8 mouse cellular contexts compared by ENCODE assay signal in genomic region chr11:98771844-98772525, GRCm38 (mm10). TPM values are rescaled to one million over a fixed set of nuclear protein-coding genes. Genes with fewer than 3 reads are reported as not detected.
DNase-seq lines count a peak whose midpoint lies in the region; ATAC-seq and TF ChIP-seq lines count a peak whose summit lies in the region.

No protein-coding gene starts in this region.

- H3K9me3 ChIP-seq in forebrain, embryonic 11.5 days (ENCODE audit: control insufficient read depth, low read length) = no peaks in the 10 kb centered on the region
- no peaks in the 10 kb centered on the region for H3K9me3 ChIP-seq in forebrain, embryonic 13.5 days (replicated peaks)
- no peaks in the 10 kb centered on the region for H3K9me3 ChIP-seq in midbrain, postnatal 0 days (ENCODE audit: low read length)
- H3K9me3 ChIP-seq in midbrain, embryonic 13.5 days = no peaks in the 10 kb centered on the region
- no peaks in the 10 kb centered on the region for H3K9me3 ChIP-seq in heart, embryonic 16.5 days (replicated peaks; ENCODE audit: control insufficient read depth, low read length)
- no peaks in the 10 kb centered on the region for H3K9me3 ChIP-seq in midbrain, embryonic 11.5 days (ENCODE audit: control insufficient read depth, low read length)

- H3K27ac ChIP-seq in forebrain, embryonic 11.5 days (ENCODE audit: low read depth, low read length) = no peak overlapping the region
- no peak overlapping the region for H3K27ac ChIP-seq in forebrain, embryonic 13.5 days
- H3K27ac ChIP-seq in midbrain, postnatal 0 days (ENCODE audit: low read depth, low read length) = no peak overlapping the region
- H3K27ac ChIP-seq in midbrain, embryonic 13.5 days = no peak overlapping the region
- H3K27ac ChIP-seq in heart, embryonic 16.5 days (ENCODE audit: low read length) = peak overlapping the region; percentile 94
- H3K27ac ChIP-seq in midbrain, embryonic 11.5 days (ENCODE audit: low read depth, low read length) = no peak overlapping the region

- TF ChIP-seq CTCF in midbrain, postnatal 0 days (IDR thresholded peaks at IDR 0.05) = no peak

- no peaks in the 10 kb centered on the region for H3K36me3 ChIP-seq in forebrain, embryonic 11.5 days (ENCODE audit: control insufficient read depth, insufficient read depth, low read length)
- H3K36me3 ChIP-seq in forebrain, embryonic 13.5 days (ENCODE audit: poor library complexity, severe bottlenecking) = peaks cover 37% of the 10 kb centered on the region
- H3K36me3 ChIP-seq in midbrain, postnatal 0 days (ENCODE audit: insufficient read depth, low read length) = peaks cover 38% of the 10 kb centered on the region
- H3K36me3 ChIP-seq in midbrain, embryonic 13.5 days = peaks cover 38% of the 10 kb centered on the region
- H3K36me3 ChIP-seq in heart, embryonic 16.5 days (ENCODE audit: control insufficient read depth, insufficient read depth) = peaks cover 18% of the 10 kb centered on the region
- H3K36me3 ChIP-seq in midbrain, embryonic 11.5 days (ENCODE audit: control insufficient read depth, insufficient read depth, low read length) = no peaks in the 10 kb centered on the region

- H3K4me3 ChIP-seq in forebrain, embryonic 11.5 days (ENCODE audit: low read depth, low read length) = no peak overlapping the region
- no peak overlapping the region for H3K4me3 ChIP-seq in forebrain, embryonic 13.5 days
- H3K4me3 ChIP-seq in midbrain, postnatal 0 days (ENCODE audit: low read depth, low read length) = no peak overlapping the region
- no peak overlapping the region for H3K4me3 ChIP-seq in midbrain, embryonic 13.5 days (replicated peaks)
- peak overlapping the region; percentile 2 for H3K4me3 ChIP-seq in heart, embryonic 16.5 days (ENCODE audit: low read length)
- H3K4me3 ChIP-seq in midbrain, embryonic 11.5 days (ENCODE audit: low read depth, low read length) = no peak overlapping the region

- no peak overlapping the region for H3K4me2 ChIP-seq in forebrain, embryonic 11.5 days (ENCODE audit: low read depth, low read length, severe bottlenecking)
- no peak overlapping the region for H3K4me2 ChIP-seq in forebrain, embryonic 13.5 days
- H3K4me2 ChIP-seq in midbrain, postnatal 0 days (ENCODE audit: low read depth, low read length, poor library complexity, severe bottlenecking) = peak overlapping the region; percentile 96; the same call in 1 of the 2 replicates
- no peak overlapping the region for H3K4me2 ChIP-seq in midbrain, embryonic 13.5 days (replicated peaks)
- H3K4me2 ChIP-seq in heart, embryonic 16.5 days (ENCODE audit: low read depth, low read length) = peak overlapping the region; percentile 57
- no peak overlapping the region for H3K4me2 ChIP-seq in midbrain, embryonic 11.5 days

- DNase-seq in forebrain, embryonic 11.5 days (ENCODE audit: low spot score) = peak; percentile 39
- no peak for DNase-seq in midbrain, postnatal 0 days (ENCODE audit: low spot score)
- peak; percentile 52 for DNase-seq in skeletal muscle tissue, adult 2 months (ENCODE audit: low read depth, low spot score)
- no peak for DNase-seq in midbrain, embryonic 11.5 days (ENCODE audit: low spot score, missing footprints)
- DNase-seq in embryo, embryonic 10.5 days (ENCODE audit: low spot score) = no peak

- H3K4me1 ChIP-seq in forebrain, embryonic 11.5 days (replicated peaks; ENCODE audit: control insufficient read depth, insufficient read depth, low read length) = peaks cover 41% of the 10 kb centered on the region
- peaks cover 75% of the 10 kb centered on the region for H3K4me1 ChIP-seq in forebrain, embryonic 13.5 days
- peaks cover 23% of the 10 kb centered on the region; the same call in 1 of the 2 replicates for H3K4me1 ChIP-seq in midbrain, postnatal 0 days (ENCODE audit: insufficient read depth, low read length)
- H3K4me1 ChIP-seq in midbrain, embryonic 13.5 days (replicated peaks) = peaks cover 66% of the 10 kb centered on the region
- peaks cover 89% of the 10 kb centered on the region for H3K4me1 ChIP-seq in heart, embryonic 16.5 days (ENCODE audit: control insufficient read depth, insufficient read depth, low read length)
- H3K4me1 ChIP-seq in midbrain, embryonic 11.5 days (ENCODE audit: control insufficient read depth, insufficient read depth, low read length) = peaks cover 51% of the 10 kb centered on the region

- no peak overlapping the region for H3K9ac ChIP-seq in forebrain, embryonic 11.5 days (ENCODE audit: low read length)
- no peak overlapping the region for H3K9ac ChIP-seq in forebrain, embryonic 13.5 days
- no peak overlapping the region for H3K9ac ChIP-seq in midbrain, postnatal 0 days (replicated peaks; ENCODE audit: low read length, poor library complexity, severe bottlenecking)
- no peak overlapping the region for H3K9ac ChIP-seq in midbrain, embryonic 13.5 days (replicated peaks)
- peak overlapping the region; percentile 11 for H3K9ac ChIP-seq in heart, embryonic 16.5 days (ENCODE audit: low read length)
- no peak overlapping the region for H3K9ac ChIP-seq in midbrain, embryonic 11.5 days (ENCODE audit: low read length)

- WGBS in forebrain, embryonic 11.5 days = 97% methylated on average over 11 of the region's 11 CpGs
- 92% methylated on average over 11 of the region's 11 CpGs for WGBS in forebrain, embryonic 13.5 days
- 93% methylated on average over 11 of the region's 11 CpGs for WGBS in midbrain, postnatal 0 days
- 98% methylated on average over 11 of the region's 11 CpGs for WGBS in midbrain, embryonic 13.5 days
- WGBS in heart, embryonic 16.5 days = 50% methylated on average over 11 of the region's 11 CpGs
- WGBS in midbrain, embryonic 11.5 days = 96% methylated on average over 11 of the region's 11 CpGs

- ATAC-seq in forebrain, embryonic 11.5 days (replicated peaks; ENCODE audit: low FRiP score) = no peak
- ATAC-seq in forebrain, embryonic 13.5 days = no peak
- ATAC-seq in midbrain, postnatal 0 days (ENCODE audit: low FRiP score) = no peak
- ATAC-seq in midbrain, embryonic 13.5 days = no peak
- ATAC-seq in heart, embryonic 16.5 days (replicated peaks; ENCODE audit: extremely low read depth, insufficient read depth, low FRiP score) = no peak
- ATAC-seq in midbrain, embryonic 11.5 days (ENCODE audit: low FRiP score) = no peak

- H3K27me3 ChIP-seq in forebrain, embryonic 11.5 days (ENCODE audit: control insufficient read depth, insufficient read depth, low read length) = no peaks in the 10 kb centered on the region
- H3K27me3 ChIP-seq in forebrain, embryonic 13.5 days = no peaks in the 10 kb centered on the region
- no peaks in the 10 kb centered on the region for H3K27me3 ChIP-seq in midbrain, postnatal 0 days (ENCODE audit: insufficient read depth, low read length)
- no peaks in the 10 kb centered on the region for H3K27me3 ChIP-seq in midbrain, embryonic 13.5 days
- no peaks in the 10 kb centered on the region for H3K27me3 ChIP-seq in heart, embryonic 16.5 days (ENCODE audit: control insufficient read depth, insufficient read depth, low read length)
- H3K27me3 ChIP-seq in midbrain, embryonic 11.5 days (ENCODE audit: control insufficient read depth, insufficient read depth, low read length) = peaks cover 3% of the 10 kb centered on the region; the same call in 1 of the 2 replicates

RNA-seq across cellular contexts. Expression of gene Nr1d1, which starts 3.1 kb away (rescaled TPM):
- 1.0 and 1.6 TPM in 2 replicates for polyA plus RNA-seq in forebrain, embryonic 11.5 days (2014; fragmentation: Nextera tagmentation; extraction: Ambion mirVana)
- polyA plus RNA-seq in forebrain, embryonic 13.5 days (2015; fragmentation: Nextera tagmentation; extraction: Ambion mirVana) = 2.1 and 2.3 TPM in 2 replicates
- total RNA-seq in midbrain, postnatal 0 days (2014; rRNA removed) = 7.1 and 11.0 TPM in 2 replicates
- 12.3 and 14.3 TPM in 2 replicates for polyA plus RNA-seq in midbrain, postnatal 0 days (2015; fragmentation: Nextera tagmentation; extraction: Ambion mirVana)
- polyA plus RNA-seq in midbrain, embryonic 13.5 days (2015; fragmentation: Nextera tagmentation; extraction: Ambion mirVana) = 1.2 and 1.9 TPM in 2 replicates
- 7.0 and 8.2 TPM in 2 replicates for polyA plus RNA-seq in heart, embryonic 16.5 days (2015; fragmentation: Nextera tagmentation; extraction: Ambion mirVana)
- polyA plus RNA-seq in midbrain, embryonic 11.5 days (2014; fragmentation: Nextera tagmentation; extraction: Ambion mirVana) = 0.93 and 1.2 TPM in 2 replicates

RNA-seq across cellular contexts. Expression of gene Msl1, which starts 23.3 kb away (rescaled TPM):
- 24.0 and 28.4 TPM in 2 replicates for polyA plus RNA-seq in forebrain, embryonic 11.5 days (2014; fragmentation: Nextera tagmentation; extraction: Ambion mirVana)
- polyA plus RNA-seq in forebrain, embryonic 13.5 days (2015; fragmentation: Nextera tagmentation; extraction: Ambion mirVana) = 31.3 and 32.9 TPM in 2 replicates
- total RNA-seq in midbrain, postnatal 0 days (2014; rRNA removed) = 88.3 and 107 TPM in 2 replicates
- polyA plus RNA-seq in midbrain, postnatal 0 days (2015; fragmentation: Nextera tagmentation; extraction: Ambion mirVana) = 22.3 and 25.8 TPM in 2 replicates
- polyA plus RNA-seq in midbrain, embryonic 13.5 days (2015; fragmentation: Nextera tagmentation; extraction: Ambion mirVana) = 34.2 and 34.5 TPM in 2 replicates
- polyA plus RNA-seq in heart, embryonic 16.5 days (2015; fragmentation: Nextera tagmentation; extraction: Ambion mirVana) = 15.2 and 15.5 TPM in 2 replicates
- 24.0 and 25.1 TPM in 2 replicates for polyA plus RNA-seq in midbrain, embryonic 11.5 days (2014; fragmentation: Nextera tagmentation; extraction: Ambion mirVana)

RNA-seq across cellular contexts. Expression of gene Thra, which starts 31.5 kb away (rescaled TPM):
- polyA plus RNA-seq in forebrain, embryonic 11.5 days (2014; fragmentation: Nextera tagmentation; extraction: Ambion mirVana) = 35.9 and 36.9 TPM in 2 replicates
- polyA plus RNA-seq in forebrain, embryonic 13.5 days (2015; fragmentation: Nextera tagmentation; extraction: Ambion mirVana) = 93.5 and 95.2 TPM in 2 replicates
- total RNA-seq in midbrain, postnatal 0 days (2014; rRNA removed) = 774 and 843 TPM in 2 replicates
- 165 and 182 TPM in 2 replicates for polyA plus RNA-seq in midbrain, postnatal 0 days (2015; fragmentation: Nextera tagmentation; extraction: Ambion mirVana)
- 99.6 and 106 TPM in 2 replicates for polyA plus RNA-seq in midbrain, embryonic 13.5 days (2015; fragmentation: Nextera tagmentation; extraction: Ambion mirVana)
- 37.5 and 40.2 TPM in 2 replicates for polyA plus RNA-seq in heart, embryonic 16.5 days (2015; fragmentation: Nextera tagmentation; extraction: Ambion mirVana)
- polyA plus RNA-seq in midbrain, embryonic 11.5 days (2014; fragmentation: Nextera tagmentation; extraction: Ambion mirVana) = 21.9 and 23.7 TPM in 2 replicates

RNA-seq across cellular contexts. Expression of gene Casc3, which starts 32.7 kb away (rescaled TPM):
- 59.9 and 63.2 TPM in 2 replicates for polyA plus RNA-seq in forebrain, embryonic 11.5 days (2014; fragmentation: Nextera tagmentation; extraction: Ambion mirVana)
- 46.4 and 51.1 TPM in 2 replicates for polyA plus RNA-seq in forebrain, embryonic 13.5 days (2015; fragmentation: Nextera tagmentation; extraction: Ambion mirVana)
- 29.4 and 32.2 TPM in 2 replicates for total RNA-seq in midbrain, postnatal 0 days (2014; rRNA removed)
- polyA plus RNA-seq in midbrain, postnatal 0 days (2015; fragmentation: Nextera tagmentation; extraction: Ambion mirVana) = 34.0 and 39.7 TPM in 2 replicates
- polyA plus RNA-seq in midbrain, embryonic 13.5 days (2015; fragmentation: Nextera tagmentation; extraction: Ambion mirVana) = 52.6 and 57.6 TPM in 2 replicates
- 23.4 and 24.0 TPM in 2 replicates for polyA plus RNA-seq in heart, embryonic 16.5 days (2015; fragmentation: Nextera tagmentation; extraction: Ambion mirVana)
- polyA plus RNA-seq in midbrain, embryonic 11.5 days (2014; fragmentation: Nextera tagmentation; extraction: Ambion mirVana) = 51.9 and 53.1 TPM in 2 replicates

RNA-seq across cellular contexts. Expression of gene Med24, which starts 42.8 kb away (rescaled TPM):
- 75.9 and 76.6 TPM in 2 replicates for polyA plus RNA-seq in forebrain, embryonic 11.5 days (2014; fragmentation: Nextera tagmentation; extraction: Ambion mirVana)
- 79.0 and 86.0 TPM in 2 replicates for polyA plus RNA-seq in forebrain, embryonic 13.5 days (2015; fragmentation: Nextera tagmentation; extraction: Ambion mirVana)
- total RNA-seq in midbrain, postnatal 0 days (2014; rRNA removed) = 66.6 and 81.2 TPM in 2 replicates
- polyA plus RNA-seq in midbrain, postnatal 0 days (2015; fragmentation: Nextera tagmentation; extraction: Ambion mirVana) = 52.2 and 59.8 TPM in 2 replicates
- polyA plus RNA-seq in midbrain, embryonic 13.5 days (2015; fragmentation: Nextera tagmentation; extraction: Ambion mirVana) = 83.5 and 90.3 TPM in 2 replicates
- polyA plus RNA-seq in heart, embryonic 16.5 days (2015; fragmentation: Nextera tagmentation; extraction: Ambion mirVana) = 36.8 and 40.3 TPM in 2 replicates
- polyA plus RNA-seq in midbrain, embryonic 11.5 days (2014; fragmentation: Nextera tagmentation; extraction: Ambion mirVana) = 66.1 and 67.1 TPM in 2 replicates

Comparison
In these comparisons a context has a peak if more than half of its experiments do, and no peak if none do; other contexts are left out.
1. H3K4me2 ChIP-seq: peak in midbrain, postnatal 0 days (single experiment) and heart, embryonic 16.5 days (single experiment); none in forebrain, embryonic 11.5 days (single experiment), forebrain, embryonic 13.5 days (single experiment), midbrain, embryonic 13.5 days (single experiment) and midbrain, embryonic 11.5 days (single experiment).
2. DNase-seq: peak in forebrain, embryonic 11.5 days (single experiment) and skeletal muscle tissue, adult 2 months (single experiment); none in midbrain, postnatal 0 days (single experiment), midbrain, embryonic 11.5 days (single experiment) and embryo, embryonic 10.5 days (single experiment).